Mouse (Mus musculus) naive thymus-derived CD4-positive, alpha-beta T cell, adult 5 months (primary cell): ENCODE measurements around the gene Tas2r106. TPM values are rescaled to one million over a fixed set of nuclear protein-coding genes. Genes with fewer than 3 reads are reported as not detected.

Experiments used
- polyA plus RNA-seq: library from polyadenylated mRNA; unstranded; fragments of 100-300 nt; shearing (Covaris generic); gene quantifications from one replicate; pipeline ENCODE4 v1.2.1, GENCODE M21; 2017

Tas2r106 gene
- 0.39 TPM for polyA plus RNA-seq

DNA sequence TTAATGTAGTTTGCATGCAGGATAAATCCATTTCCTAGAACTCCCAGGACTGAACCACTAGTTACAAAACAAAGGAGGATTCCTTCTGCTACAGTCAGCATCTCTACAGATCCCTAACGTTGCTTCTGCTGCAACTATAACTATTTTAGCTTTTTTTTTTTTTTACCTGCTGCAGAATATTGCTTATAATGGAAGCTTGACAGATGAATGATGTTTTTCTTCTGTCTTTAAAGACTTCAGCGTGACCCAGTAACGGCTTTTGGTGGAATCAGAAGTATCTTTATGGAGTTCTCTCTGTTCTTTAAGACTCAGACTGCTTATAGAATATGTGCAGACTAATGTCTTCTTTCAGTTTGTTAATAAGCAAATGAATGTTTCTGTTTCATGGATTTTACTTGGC is at the start of gene Tas2r106:
Tas2r106 (minus strand) TSS at position 101 of the 400 bp plus-strand sequence.

DNA sequence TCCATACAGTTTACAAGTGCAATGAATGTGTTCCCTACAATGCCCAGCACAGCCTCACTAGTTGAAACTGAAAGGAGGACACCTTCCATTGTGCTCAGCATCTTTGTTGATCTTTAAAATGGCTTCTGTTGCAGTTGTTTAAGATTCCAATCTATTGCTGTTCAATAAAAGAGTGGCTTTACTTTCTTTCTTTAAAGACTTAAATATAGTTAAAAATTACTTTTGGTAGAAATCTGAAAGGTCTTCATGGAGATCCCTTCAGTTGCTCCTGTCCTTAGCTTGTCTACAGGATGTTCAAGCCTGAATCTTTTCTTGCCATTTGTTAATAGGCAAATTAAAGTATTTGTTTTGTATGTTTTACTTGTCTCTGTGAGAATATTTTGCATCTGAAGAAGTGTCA is 11.3 kb upstream of the Tas2r106 start, which contains the start of gene Tas2r114:
Tas2r114 (minus strand) TSS at position 101 of the 400 bp plus-strand sequence.

DNA sequence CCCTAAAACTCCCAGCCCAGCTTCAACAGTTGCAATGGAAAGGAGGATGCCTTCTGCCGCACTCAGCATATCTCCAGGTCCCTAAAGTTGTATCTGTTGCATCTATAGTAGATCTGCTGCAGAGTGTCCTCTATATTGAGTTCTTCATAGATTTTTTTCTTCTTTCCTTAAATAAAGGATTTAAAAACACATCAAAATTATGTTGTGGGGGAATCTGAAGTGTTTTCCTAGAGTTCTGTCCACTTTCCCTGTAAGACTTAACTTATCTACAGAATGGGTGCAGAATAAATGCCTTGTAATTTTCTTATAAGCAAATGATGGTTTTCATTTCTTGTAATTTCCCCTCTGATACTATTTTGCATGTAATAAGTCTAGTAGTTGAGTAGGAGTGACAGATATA is 8.7 kb upstream of the Tas2r106 start, which contains the start of gene Tas2r105:
Tas2r105 (minus strand) TSS at position 101 of the 400 bp plus-strand sequence.

DNA sequence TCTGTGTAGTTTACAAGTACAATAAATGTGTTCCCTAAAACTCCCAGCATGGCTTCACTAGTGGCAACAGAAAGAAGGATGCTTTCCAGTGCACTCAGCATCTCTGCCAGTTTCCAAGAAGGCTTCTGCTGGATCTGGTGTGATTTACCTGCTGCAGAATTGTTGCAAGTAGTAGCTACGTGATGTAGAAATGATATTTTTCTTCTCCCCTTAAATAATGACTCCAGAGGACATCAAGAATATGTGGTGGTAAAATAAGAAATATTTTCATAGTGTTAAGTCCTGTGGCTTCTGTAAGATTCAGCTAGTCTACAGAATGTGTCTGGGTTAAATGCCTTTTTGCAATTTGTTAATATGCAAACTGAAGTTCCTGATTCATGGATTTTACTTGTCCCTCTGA is 7.0 kb upstream of the Tas2r106 start, which contains the start of gene Tas2r104:
Tas2r104 (minus strand) TSS at position 101 of the 400 bp plus-strand sequence.

DNA sequence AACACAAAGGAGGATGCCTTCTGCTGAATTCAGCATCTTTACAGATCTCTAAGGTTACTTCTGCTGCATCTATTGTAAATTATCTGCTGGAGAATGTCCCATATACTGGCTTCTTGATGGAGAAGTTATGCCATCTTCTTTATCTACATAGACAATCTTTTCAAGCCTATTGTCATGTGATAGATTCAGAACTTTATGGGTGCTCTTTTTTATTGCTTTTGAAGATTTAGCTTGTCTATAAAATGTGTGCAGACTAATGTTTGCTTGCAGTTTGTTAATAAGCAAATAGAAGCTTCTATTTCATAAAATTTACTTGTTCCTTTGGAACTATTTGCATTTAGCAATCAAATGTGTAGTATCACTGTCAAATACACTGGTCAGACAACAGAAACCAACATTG is 18.6 kb downstream of the Tas2r106 start, which contains the start of gene Tas2r107:
Tas2r107 (minus strand) TSS at position 101 of the 400 bp plus-strand sequence.

DNA sequence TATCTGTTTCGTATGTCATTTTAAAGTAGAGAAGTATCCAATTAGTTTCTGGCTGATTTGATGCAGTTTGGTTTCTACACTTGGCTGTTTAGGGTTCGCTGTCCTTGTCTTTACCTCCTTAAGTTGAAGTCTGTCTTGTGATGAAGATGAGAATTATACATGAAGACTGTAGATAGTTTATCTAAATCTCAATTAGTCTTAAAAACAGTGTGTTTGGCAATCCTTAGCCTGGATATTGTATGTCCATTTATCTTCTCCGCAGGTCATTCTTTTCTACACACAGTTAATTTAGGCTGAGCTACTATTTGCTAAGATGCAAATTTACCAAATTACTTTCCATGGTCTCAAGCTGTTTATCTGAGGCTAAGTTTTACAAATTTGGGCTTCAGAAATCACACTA is 47.9 kb downstream of the Tas2r106 start, which contains the start of gene Tas2r130:
Tas2r130 (minus strand) TSS at position 101 of the 400 bp plus-strand sequence.

Other genes starting within 250 kb of the Tas2r106 start
- gene 5430401F13Rik, start 192.5 kb downstream of the Tas2r106 start, polyA plus RNA-seq = not detected
- not detected for gene Gm6619, start 192.5 kb downstream of the Tas2r106 start, polyA plus RNA-seq
- gene Tas2r130, start 48.0 kb downstream of the Tas2r106 start, polyA plus RNA-seq = not detected
- gene Tas2r107, start 18.7 kb downstream of the Tas2r106 start, polyA plus RNA-seq = not detected
- gene Tas2r104, start 6.9 kb upstream of the Tas2r106 start, polyA plus RNA-seq = not detected
- gene Tas2r105, start 8.6 kb upstream of the Tas2r106 start, polyA plus RNA-seq = not detected
- gene Tas2r114, start 11.2 kb upstream of the Tas2r106 start, polyA plus RNA-seq = not detected